Mouse (Mus musculus) gastrocnemius, postnatal 25 days (tissue): Measurements from ENCODE around the gene Osm. TPM values are rescaled to one million over a fixed set of nuclear protein-coding genes. Genes with fewer than 3 reads are reported as not detected.

Source experiments
- DNase-seq: peaks from one replicate; pipeline ENCODE4 v3.0.0; 2022
- long read RNA-seq, 2 experiments: library from polyadenylated mRNA; stranded (forward); transcript quantifications; one replicate each; pipeline ENCODE4 v2.0.0; 2021
- total RNA-seq, 2 experiments: library from RNA; stranded (reverse); gene quantifications; 1 replicate in 1 of 2; 2 replicates in 1 of 2; pipeline ENCODE4 v1.2.3; 2021

Osm gene
- total RNA-seq, result not detected
- long read RNA-seq, experiment 1, result 0 reads
- long read RNA-seq, experiment 2, result 0 reads

GRCm38 (mm10) chr11:4235665-4236545 is at the start of gene Osm:
Osm (plus strand) TSS chr11:4236420.
- no peak for DNase-seq

GRCm38 (mm10) chr11:4186486-4187317 is 49.5 kb upstream of the Osm start, which contains the start of gene Tbc1d10a:
Tbc1d10a (plus strand) TSS chr11:4186789.
- DNase-seq, result peak; percentile 99

- DNase-seq, result no peak
Measured at GRCm38 (mm10) chr11:4187318-4187700, 48.9 kb upstream of the Osm start.

GRCm38 (mm10) chr11:4189182-4189581 is 47.0 kb upstream of the Osm start:
- no peak for DNase-seq

DNA sequence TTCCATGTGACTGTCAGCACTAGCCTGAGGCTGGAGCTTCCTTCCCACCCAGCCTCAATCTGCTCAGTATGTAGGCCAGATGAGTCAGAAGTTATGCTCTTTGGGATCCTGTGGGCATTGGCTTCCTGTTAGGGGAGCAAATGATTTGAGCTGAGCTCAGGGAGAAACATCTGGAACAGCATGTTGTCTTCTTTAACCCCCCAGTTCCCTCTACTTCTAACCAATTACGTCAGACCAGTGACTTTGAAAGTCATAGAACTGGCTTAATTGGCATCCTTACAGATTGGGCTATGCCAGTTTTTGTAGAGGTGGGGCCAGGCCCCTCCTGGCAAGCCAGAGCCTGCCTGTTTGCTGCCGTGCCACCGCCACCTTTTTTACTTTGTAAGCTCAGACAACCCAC is 45.5 kb upstream of the Osm start:
- peak; percentile 53 for DNase-seq

GRCm38 (mm10) chr11:4192757-4193156 is 43.5 kb upstream of the Osm start:
- DNase-seq, result no peak

GRCm38 (mm10) chr11:4193420-4193819 is 42.8 kb upstream of the Osm start:
- no peak for DNase-seq

DNA sequence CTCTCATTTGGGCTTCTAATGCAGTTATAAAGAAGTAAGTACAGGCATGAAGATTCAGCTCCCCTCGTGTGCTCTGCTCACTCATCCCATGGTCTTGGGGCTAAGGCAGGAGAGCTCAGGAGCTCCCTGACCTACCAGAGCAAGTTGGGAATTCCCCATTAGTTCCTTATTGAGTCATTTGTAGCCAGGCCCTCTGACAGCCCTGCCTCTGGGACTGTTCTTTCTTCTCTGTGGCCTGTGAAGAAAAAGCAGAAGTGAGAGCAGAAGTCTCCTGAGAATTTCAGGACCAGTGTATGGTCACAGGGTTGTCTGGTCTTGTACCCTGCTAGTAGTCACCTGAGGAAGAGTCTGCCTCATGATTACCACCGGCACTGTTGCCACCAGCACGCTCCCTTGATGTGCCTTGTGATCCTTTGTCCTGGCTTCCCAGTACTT is 40.6 kb upstream of the Osm start:
- no peak for DNase-seq

GRCm38 (mm10) chr11:4196636-4197035 is 39.6 kb upstream of the Osm start:
- no peak for DNase-seq

DNA sequence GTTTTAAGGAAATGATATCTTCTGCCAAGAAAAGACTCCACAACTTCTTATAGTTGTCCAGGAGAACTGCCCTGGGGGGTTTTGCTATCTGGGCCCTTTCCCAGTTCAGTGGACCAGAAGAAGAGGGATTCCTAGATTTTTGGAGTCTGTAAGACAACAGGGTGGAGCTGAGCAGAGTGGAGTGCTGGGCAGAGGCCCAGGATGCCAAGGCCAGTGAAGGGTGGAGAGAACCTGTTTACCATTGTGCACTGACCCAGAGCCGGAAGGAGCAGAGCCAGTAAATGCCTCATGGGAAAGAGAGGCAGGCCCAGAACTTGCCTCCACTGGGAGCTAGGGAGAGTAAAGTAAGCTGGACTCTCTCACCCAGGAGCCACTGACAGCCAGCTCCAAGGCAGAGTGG is 38.5 kb upstream of the Osm start:
- DNase-seq, result no peak

DNA sequence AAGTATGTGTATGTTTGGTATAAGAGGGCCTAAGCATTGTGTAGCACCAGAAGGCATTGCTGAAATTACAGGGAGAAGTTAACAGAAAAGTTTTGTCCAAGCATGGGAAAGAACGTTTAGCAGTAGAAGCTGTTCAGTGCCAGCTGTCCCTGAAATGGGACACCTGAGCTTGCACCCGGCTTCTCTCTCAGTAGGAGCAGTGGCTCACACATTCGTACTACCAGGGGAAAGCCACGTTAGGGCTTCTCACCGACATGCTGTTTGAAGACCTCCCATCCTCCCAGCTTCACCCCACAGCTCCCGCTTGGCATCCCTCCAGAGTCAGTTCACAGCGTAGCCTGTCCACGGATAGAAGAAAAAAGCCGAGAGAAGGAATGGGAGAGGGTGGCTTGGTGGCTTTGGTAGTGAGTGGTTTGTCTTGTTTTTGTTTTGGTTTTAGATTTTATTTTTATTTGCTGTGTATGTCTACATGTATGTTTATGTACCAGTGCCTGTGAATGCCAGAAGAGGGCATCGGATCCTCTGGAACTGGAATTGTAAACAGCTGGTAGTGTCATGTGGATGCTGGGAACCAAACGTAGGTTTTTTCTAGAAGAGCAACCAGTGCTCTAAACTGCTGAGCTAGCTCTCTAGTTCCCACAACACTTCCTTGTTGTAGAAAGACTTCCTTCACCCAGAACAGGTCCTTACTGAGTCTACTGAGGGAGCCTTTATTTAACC is 34.1 kb upstream of the Osm start:
- no peak for DNase-seq

DNA sequence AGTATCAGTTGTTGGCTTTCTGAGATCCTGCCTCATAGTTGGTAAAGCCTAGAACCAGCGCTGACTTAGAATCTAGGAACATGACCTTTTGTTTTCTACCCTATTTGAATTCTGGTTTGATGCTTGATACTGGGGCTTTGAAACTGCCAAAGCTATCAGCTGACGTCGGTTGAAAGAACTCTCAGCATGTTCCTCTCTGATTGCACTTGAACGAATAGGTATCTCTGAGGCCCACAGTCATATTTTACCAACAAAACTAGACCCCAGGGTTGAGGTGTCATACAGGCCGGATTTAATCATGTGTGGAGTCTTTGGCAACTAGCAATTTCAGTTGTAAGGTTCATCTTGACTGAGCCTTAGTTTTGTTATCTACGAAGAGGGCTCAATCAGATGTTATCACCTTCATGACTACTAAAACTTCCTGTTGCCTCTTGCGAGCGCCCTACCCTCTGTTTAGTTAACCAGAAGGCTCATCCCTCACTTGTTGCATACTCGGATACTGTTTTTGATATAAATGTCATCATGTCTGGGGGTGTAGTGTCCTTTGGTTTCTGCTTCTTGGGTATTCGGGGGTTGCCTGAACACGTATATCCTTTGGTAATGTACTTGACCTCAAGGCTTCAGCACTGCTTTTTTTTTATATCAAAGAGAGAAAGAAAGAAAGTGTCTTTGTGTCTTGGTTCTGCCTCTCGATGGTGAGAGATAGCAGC is 33.1 kb upstream of the Osm start:
- no peak for DNase-seq

DNA sequence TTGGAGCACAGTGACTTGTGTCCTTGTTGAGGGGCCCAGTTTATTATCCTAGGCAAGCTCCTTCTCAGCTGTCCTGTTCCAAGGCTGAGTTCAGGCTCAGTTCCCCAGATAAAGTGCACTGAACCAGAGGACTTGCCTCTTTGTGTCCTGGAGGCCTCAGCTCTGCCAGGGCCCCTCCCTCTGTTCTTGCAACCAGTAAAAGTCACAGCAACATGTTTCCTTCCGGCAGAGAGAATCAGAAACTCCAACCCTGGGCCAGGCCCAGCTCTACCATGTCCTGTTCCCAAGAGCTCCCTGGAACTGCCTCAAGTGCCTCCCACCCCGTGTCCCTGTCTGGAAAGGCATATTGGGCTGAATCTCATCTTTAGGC is 32.5 kb upstream of the Osm start:
- peak; percentile 84 for DNase-seq

DNA sequence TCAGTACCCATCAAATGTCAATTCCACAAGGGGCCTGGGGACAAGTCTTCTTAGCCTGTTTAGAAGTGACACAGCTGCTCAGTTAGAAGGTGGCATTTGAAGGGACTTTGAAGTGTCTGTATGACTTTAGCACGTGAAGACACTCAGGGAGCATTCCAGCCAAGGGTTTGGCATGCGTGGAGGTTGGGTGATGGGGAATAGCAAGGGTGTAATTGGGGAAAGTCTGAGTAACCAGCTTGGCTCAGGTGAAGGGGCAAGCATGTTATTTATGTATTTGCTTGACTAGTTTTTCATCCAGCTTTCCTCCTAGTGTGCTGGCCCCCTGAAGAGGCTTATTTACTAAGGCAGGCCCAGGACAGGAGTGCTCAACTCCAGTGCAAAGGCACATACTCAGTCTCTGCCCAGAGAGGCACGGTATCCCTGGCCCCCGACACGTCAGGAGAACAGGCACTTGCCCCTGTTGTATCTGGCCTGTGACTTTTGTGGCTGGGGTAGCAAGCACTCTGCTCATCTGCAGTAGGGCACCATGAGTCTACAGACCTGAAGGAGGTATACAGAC is 31.0 kb upstream of the Osm start:
- no peak for DNase-seq

- DNase-seq, result no peak
Measured at GRCm38 (mm10) chr11:4205951-4206350, 30.3 kb upstream of the Osm start.

- no peak for DNase-seq
Measured at GRCm38 (mm10) chr11:4206563-4206962, 29.7 kb upstream of the Osm start.

DNA sequence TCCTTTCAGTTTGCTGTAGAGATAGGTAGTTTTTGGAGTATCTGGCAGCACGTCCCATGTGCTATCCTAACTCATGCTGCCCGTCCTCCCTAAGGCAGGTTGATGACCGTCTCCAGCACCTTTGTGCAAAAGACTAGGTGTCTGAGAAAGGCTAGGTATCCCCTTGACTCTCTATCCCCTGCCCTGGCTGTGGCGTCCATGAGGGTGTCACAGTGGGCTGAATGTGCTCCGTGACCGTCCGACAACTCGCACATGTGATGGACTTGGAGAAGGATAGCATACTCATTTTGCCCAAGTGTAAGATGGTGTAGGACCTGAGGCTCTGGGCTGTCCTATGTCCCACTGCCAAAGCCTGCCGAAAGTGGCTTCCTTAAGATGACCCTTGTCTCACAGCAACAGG is 28.6 kb upstream of the Osm start:
- DNase-seq, result no peak

DNA sequence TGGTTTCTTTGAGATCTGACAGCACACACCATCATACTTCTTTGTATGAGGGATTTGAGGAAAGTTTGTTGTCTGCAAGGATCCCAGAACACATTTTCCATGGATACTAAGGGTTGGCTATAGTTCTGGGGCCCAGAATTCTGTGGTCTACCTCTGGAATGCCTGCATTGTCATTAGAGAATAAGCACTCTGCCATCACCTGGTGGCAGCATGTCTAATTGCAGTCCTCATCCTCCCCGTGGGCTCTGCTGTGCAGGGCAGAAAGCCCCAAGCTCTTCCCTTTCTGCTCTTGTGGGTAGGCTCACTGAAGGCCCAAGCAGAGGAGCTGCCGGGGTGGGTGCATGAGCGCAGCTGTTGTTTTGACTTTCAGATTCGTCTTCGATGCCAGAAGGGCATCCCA is 26.7 kb upstream of the Osm start:
- no peak for DNase-seq

DNA sequence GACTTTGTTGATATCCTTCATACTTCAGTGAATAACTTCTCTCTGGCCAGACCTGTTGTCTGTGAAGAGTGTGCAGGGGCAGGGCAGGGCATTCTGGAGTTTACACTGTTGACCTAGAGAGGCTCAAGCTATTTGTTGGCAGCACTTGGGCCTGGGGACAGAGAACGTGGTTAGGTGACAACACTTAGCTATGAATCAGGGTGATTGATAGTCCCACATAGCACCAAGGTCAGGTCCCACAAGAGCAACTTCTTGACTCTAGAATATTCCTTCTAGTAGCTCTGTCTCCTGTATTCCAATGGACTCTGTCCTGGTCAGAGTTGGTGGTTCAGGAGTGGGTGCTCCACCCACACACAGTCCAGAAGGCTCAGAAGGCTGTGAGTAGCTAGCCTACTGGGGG is 25.4 kb upstream of the Osm start:
- no peak for DNase-seq

DNA sequence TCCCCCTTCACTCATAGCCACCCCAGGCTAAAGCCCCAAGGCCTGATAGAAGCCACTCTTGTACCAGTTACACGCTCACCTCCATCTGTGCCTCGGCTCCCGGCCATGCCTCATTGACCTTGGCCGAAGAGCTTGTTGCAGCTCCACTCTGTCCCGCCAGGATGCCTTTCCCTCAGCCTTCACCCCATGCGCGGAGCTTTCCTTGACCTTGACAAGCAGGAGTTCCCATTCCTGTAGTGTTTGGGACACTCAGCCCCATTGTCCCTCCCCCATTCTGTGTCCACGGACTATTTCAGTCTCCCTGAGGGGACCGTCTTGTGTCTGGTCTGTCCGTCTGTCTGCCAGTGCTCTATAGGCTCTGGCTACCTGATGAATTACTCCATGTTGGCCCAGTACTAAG is 23.1 kb upstream of the Osm start:
- DNase-seq, result no peak

DNA sequence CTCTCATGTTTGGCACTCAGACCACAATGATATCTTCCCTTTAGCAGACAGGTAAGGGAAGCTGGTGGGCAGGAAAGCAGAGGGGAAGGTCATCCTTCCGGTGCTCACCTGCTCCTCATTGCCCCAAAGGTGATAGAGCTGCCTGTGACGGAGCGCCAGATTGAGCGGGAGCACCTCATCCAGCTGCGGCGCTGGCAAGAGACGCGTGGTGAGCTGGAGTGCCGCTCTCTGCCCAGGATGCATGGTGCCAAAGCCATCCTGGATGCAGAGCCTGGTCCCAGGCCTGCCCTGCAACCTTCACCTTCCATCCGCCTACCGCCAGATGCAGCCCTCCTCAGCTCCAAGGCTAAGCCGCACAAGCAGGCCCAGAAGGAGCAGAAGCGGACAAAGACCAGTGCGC is 21.6 kb upstream of the Osm start:
- no peak for DNase-seq

DNA sequence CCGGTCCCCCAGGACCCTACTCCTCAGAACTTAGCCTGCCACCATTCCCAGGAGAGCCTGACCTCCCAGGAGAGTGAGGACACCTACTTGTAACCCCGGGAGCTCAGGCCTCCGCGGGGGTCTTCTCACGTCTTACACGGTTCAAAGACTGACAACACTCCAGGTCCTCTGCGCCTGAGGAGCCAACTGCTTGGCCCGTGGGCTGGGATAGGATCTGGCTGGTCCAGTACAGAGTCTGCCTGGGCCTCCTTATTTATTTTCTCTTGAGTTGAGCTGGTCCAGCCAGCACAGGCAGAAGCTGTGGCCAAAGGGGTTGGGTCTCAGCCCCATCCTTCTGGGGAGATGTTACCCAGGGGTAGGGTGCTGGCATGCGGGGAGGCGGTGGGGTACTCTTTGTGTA is 21.2 kb upstream of the Osm start:
- DNase-seq, result no peak
